Mouse (Mus musculus) neural tube, embryonic 13.5 days (tissue): ENCODE measurements around the gene Tub. TPM values are rescaled to one million over a fixed set of nuclear protein-coding genes. Genes with fewer than 3 reads are reported as not detected.

Experiments used
- ATAC-seq: fragments of 200-750 bp; cut with Nextera tagmentation; 2 replicates; pipeline ENCODE4 v1.8.0; 2017; ENCODE audit warnings: low read depth, mild to moderate bottlenecking, moderate TSS enrichment, moderate library complexity
- H3K27ac ChIP-seq: fragments of 300-500 bp; sonication (generic); replicated peaks from 2 replicates; pipeline ENCODE4 v1.5.1; 2015; ENCODE audit warnings: moderate library complexity, mild to moderate bottlenecking, inconsistent platforms
- H3K27me3 ChIP-seq: fragments of 300-500 bp; sonication (generic); 2 replicates; pipeline ENCODE4 v1.6.1; 2015; ENCODE audit warnings: mild to moderate bottlenecking, inconsistent platforms
- H3K36me3 ChIP-seq: fragments of 300-500 bp; sonication (generic); 2 replicates; pipeline ENCODE4 v1.6.1; 2015; ENCODE audit warnings: mild to moderate bottlenecking, inconsistent platforms
- H3K4me1 ChIP-seq: fragments of 300-500 bp; sonication (generic); replicated peaks from 2 replicates; pipeline ENCODE4 v1.6.1; 2015; ENCODE audit warnings: inconsistent platforms
- H3K4me2 ChIP-seq: fragments of 300-500 bp; sonication (generic); 2 replicates; pipeline ENCODE4 v1.6.1; 2015; ENCODE audit warnings: inconsistent platforms, mild to moderate bottlenecking, moderate library complexity
- H3K4me3 ChIP-seq: fragments of 300-500 bp; sonication (generic); 2 replicates; pipeline ENCODE4 v1.5.1; 2015; ENCODE audit warnings: mild to moderate bottlenecking, inconsistent platforms
- H3K9ac ChIP-seq: fragments of 300-500 bp; sonication (generic); 2 replicates; pipeline ENCODE4 v1.6.1; 2015; ENCODE audit warnings: moderate library complexity, mild to moderate bottlenecking, inconsistent platforms
- H3K9me3 ChIP-seq: fragments of 300-500 bp; sonication (generic); 2 replicates; pipeline ENCODE4 v1.6.1; 2016; ENCODE audit warnings: inconsistent platforms
- WGBS: fragments of 180-500 bp; shearing (Covaris S2); methylation state at CpG from one replicate; pipeline ENCODE4 v1.1.7; 2015; 5-methylcytosine and 5-hydroxymethylcytosine counted together
- polyA plus RNA-seq: library from polyadenylated mRNA; unstranded; fragments of >200 nt; fragmentation: Nextera tagmentation; extraction: Ambion mirVana; gene quantifications from 2 replicates; pipeline ENCODE4 v1.2.1, GENCODE M21; 2015

Tub gene
- polyA plus RNA-seq, 1 experiment from 2014 or later, result 39.3 TPM

DNA sequence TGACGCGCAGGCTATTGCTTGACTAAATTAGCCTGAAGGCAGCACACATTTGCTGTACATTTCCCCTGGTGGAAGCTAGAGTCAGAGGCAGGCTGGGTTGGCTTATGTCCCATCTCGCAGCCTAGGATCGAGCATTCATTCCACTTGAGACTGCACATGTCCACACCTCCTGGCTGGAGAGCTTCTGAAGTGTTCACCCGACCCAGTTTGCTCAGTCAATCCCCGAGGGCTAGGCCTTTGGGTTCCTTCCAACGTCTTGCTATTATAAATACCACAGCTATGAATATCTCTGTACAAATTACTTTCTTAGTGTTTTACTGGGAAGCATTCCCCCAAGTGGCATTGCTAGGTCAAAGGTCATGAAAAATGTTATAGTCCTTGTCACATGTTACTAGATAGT lies 43.1 kb downstream of the Tub start:
- WGBS, result 74% methylated on average over 7 of the region's 7 CpGs
- H3K4me3 ChIP-seq, result no peak overlapping the region
- no peaks in the 10 kb centered on the region for H3K27me3 ChIP-seq
- H3K9me3 ChIP-seq, result no peaks in the 10 kb centered on the region
- no peak overlapping the region for H3K4me2 ChIP-seq
- H3K36me3 ChIP-seq, result no peaks in the 10 kb centered on the region
- no peak for ATAC-seq
- no peak overlapping the region for H3K9ac ChIP-seq
- H3K27ac ChIP-seq, result no peak overlapping the region
- H3K4me1 ChIP-seq, result no peaks in the 10 kb centered on the region

GRCm38 (mm10) chr7:108993881-108994291 lies 43.7 kb downstream of the Tub start:
- Histone ChIP-seq H3K36me3 (no peaks in the 10 kb centered on the region), H3K4me3 (no peak overlapping the region), H3K9me3 (no peaks in the 10 kb centered on the region), H3K9ac (no peak overlapping the region), H3K27ac (no peak overlapping the region), H3K27me3 (no peaks in the 10 kb centered on the region), H3K4me2 (no peak overlapping the region), H3K4me1 (no peaks in the 10 kb centered on the region)
- no peak for ATAC-seq
- WGBS, result 82% methylated on average over 3 of the region's 3 CpGs

DNA sequence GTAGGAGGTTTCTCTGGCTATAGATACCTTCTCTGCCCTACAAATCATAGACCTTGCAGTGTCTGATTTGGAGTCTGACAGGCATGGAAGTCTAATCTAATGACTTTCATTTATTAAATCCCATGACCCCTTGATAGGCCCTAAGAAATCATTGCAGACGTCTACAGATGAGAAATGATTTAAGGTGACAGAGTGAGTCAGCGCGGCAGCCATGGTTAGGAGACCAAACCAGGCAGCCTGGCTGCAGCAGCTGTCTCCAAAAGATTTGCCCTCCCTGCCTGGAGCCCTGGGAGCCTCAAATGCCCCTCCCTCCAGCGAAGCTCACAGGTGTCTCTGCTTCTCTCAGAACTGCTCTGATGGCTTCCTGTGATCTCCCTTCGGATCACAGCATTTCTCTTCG lies 46.0 kb downstream of the Tub start:
- no peak overlapping the region for H3K4me2 ChIP-seq
- no peak overlapping the region for H3K9ac ChIP-seq
- no peak for ATAC-seq
- no peaks in the 10 kb centered on the region for H3K36me3 ChIP-seq
- H3K27me3 ChIP-seq, result no peaks in the 10 kb centered on the region
- H3K9me3 ChIP-seq, result no peaks in the 10 kb centered on the region
- 59% methylated on average over 6 of the region's 6 CpGs for WGBS
- H3K4me3 ChIP-seq, result no peak overlapping the region
- no peaks in the 10 kb centered on the region for H3K4me1 ChIP-seq
- H3K27ac ChIP-seq, result no peak overlapping the region

DNA sequence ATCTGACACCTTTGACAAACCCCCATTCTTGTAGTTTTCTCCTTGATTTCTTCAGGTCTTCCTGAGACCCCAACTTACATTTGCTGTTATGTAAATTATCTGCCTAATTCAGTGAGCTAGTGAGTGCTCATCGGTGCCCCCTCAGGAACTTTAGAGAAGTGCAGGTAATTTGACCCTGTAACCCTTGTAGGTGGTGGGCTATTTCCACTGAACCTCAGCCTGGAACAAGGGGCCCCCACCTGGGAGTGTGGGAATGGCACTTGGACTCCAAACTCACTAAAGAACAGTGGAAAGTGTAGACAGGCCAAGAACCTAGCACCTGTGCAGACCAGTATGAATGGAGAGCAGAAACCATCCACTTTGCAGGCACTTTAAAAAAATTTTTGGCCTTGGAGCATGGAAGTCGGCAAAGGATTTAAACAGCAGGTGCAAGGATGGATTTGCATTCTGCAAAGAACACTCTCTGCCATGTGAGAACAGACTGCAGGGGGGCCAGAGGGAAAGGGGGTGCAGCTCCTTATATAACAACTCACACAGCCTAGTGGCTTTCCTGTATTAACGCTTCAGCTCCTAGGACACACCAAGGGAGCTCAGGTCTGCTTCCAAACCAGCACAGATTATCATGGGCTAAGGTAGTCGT lies 50.3 kb downstream of the Tub start:
- no peaks in the 10 kb centered on the region for H3K9me3 ChIP-seq
- H3K27me3 ChIP-seq, result no peaks in the 10 kb centered on the region
- no peak overlapping the region for H3K4me2 ChIP-seq
- no peaks in the 10 kb centered on the region for H3K36me3 ChIP-seq
- H3K4me1 ChIP-seq, result no peaks in the 10 kb centered on the region
- H3K27ac ChIP-seq, result no peak overlapping the region
- H3K4me3 ChIP-seq, result no peak overlapping the region
- no peak overlapping the region for H3K9ac ChIP-seq
- ATAC-seq, result no peak
- 52% methylated on average over 4 of the region's 4 CpGs for WGBS

DNA sequence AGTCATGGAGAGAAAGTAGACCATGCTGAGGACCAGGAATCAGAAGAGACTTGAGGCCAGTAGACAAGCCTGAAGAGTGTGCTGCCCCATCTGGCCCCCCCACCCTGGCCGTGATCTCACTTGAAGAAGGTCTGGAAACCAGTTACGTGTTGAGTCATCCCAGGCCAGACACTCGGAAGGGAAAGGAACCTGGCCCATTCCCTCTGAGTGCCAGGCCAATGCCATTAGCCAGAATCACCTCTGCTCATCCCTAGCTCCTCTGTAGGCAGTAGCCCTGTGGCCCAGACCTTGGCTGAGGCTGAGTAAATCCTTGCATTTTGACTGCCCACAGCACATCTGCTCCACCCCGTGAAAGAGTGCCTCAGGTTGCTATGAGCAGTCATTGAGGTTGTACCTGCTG lies 51.8 kb downstream of the Tub start:
- Histone ChIP-seq H3K4me1 (no peaks in the 10 kb centered on the region), H3K36me3 (no peaks in the 10 kb centered on the region), H3K4me3 (no peak overlapping the region), H3K4me2 (no peak overlapping the region), H3K9ac (no peak overlapping the region), H3K27me3 (no peaks in the 10 kb centered on the region), H3K27ac (no peak overlapping the region), H3K9me3 (no peaks in the 10 kb centered on the region)
- WGBS, result 85% methylated on average over 4 of the region's 4 CpGs
- no peak for ATAC-seq

GRCm38 (mm10) chr7:109003653-109004052 lies 53.5 kb downstream of the Tub start:
- Histone ChIP-seq H3K36me3 (no peaks in the 10 kb centered on the region), H3K9me3 (no peaks in the 10 kb centered on the region), H3K4me3 (no peak overlapping the region), H3K27ac (no peak overlapping the region), H3K4me2 (no peak overlapping the region), H3K27me3 (no peaks in the 10 kb centered on the region; the same call in 1 of the 2 replicates), H3K9ac (no peak overlapping the region), H3K4me1 (no peaks in the 10 kb centered on the region)
- no peak for ATAC-seq
- 42% methylated on average over 3 of the region's 3 CpGs for WGBS

- Histone ChIP-seq H3K9me3 (no peaks in the 10 kb centered on the region), H3K4me2 (no peak overlapping the region), H3K36me3 (no peaks in the 10 kb centered on the region), H3K4me1 (peaks cover 40% of the 10 kb centered on the region), H3K27ac (no peak overlapping the region), H3K27me3 (peaks cover 8% of the 10 kb centered on the region), H3K9ac (no peak overlapping the region), H3K4me3 (no peak overlapping the region)
- ATAC-seq, result no peak
- 91% methylated on average over 1 of the region's 1 CpGs for WGBS
Measured at GRCm38 (mm10) chr7:109009260-109009659, 59.1 kb downstream of the Tub start.

GRCm38 (mm10) chr7:109010720-109011595 lies 60.8 kb downstream of the Tub start:
- Histone ChIP-seq H3K4me3 (peak overlapping the region; percentile 76), H3K9ac (peak overlapping the region; percentile 91), H3K9me3 (no peaks in the 10 kb centered on the region), H3K4me1 (peaks cover 57% of the 10 kb centered on the region), H3K27me3 (peaks cover 8% of the 10 kb centered on the region), H3K36me3 (no peaks in the 10 kb centered on the region), H3K27ac (peak overlapping the region; percentile 89), H3K4me2 (peak overlapping the region; percentile 68)
- WGBS, result 1% methylated on average over 50 of the region's 82 CpGs
- peak; percentile 77 for ATAC-seq

DNA sequence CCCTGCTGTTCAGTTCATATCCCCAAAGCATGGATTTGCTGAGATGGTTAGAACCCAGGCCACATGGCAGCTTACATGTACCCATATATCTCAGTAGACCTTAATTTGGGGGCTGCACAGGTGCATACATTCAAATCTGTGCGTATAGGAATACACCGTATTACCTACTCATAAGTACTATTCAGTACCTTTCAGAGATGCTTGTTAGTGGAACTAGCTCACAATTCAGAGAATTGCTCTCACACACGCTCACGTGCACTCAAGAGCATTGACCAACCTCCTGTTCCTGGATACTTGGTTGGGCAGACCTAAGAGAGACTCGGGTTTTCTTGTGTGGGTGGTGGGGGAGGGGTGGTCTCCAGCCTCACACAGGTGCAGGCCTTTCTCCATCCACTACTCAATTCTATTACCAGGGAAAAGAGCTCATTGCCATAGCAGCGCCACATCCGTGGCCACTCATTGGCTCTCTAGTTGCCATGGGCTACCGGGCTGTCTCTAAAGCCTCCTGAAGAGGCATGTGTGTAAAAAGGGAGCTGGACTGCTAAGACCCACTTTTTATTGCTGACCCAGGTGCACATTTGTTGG lies 61.5 kb downstream of the Tub start:
- H3K4me2 ChIP-seq, result peak overlapping the region; percentile 68
- peak overlapping the region; percentile 89 for H3K27ac ChIP-seq
- WGBS, result 25% methylated on average over 8 of the region's 8 CpGs
- peaks cover 64% of the 10 kb centered on the region for H3K4me1 ChIP-seq
- no peaks in the 10 kb centered on the region for H3K36me3 ChIP-seq
- peak overlapping the region; percentile 91 for H3K9ac ChIP-seq
- H3K27me3 ChIP-seq, result peaks cover 8% of the 10 kb centered on the region
- H3K4me3 ChIP-seq, result peak overlapping the region; percentile 76
- peak; percentile 66 for ATAC-seq
- no peaks in the 10 kb centered on the region for H3K9me3 ChIP-seq

- Histone ChIP-seq H3K4me3 (peak overlapping the region; percentile 76), H3K4me2 (peak overlapping the region; percentile 68), H3K27ac (peak overlapping the region; percentile 89), H3K36me3 (no peaks in the 10 kb centered on the region), H3K27me3 (peaks cover 8% of the 10 kb centered on the region), H3K9ac (peak overlapping the region; percentile 91), H3K4me1 (peaks cover 73% of the 10 kb centered on the region), H3K9me3 (no peaks in the 10 kb centered on the region)
- no peak for ATAC-seq
- 83% methylated on average over 1 of the region's 1 CpGs for WGBS
Measured at GRCm38 (mm10) chr7:109012575-109012974, 62.4 kb downstream of the Tub start.

GRCm38 (mm10) chr7:109012998-109013625 lies 63.0 kb downstream of the Tub start:
- H3K4me3 ChIP-seq, result peak overlapping the region; percentile 76
- H3K9ac ChIP-seq, result peak overlapping the region; percentile 91
- 43% methylated on average over 4 of the region's 4 CpGs for WGBS
- H3K27me3 ChIP-seq, result peaks cover 8% of the 10 kb centered on the region
- no peaks in the 10 kb centered on the region for H3K9me3 ChIP-seq
- peak overlapping the region; percentile 89 for H3K27ac ChIP-seq
- H3K4me1 ChIP-seq, result peaks cover 78% of the 10 kb centered on the region
- ATAC-seq, result no peak
- H3K4me2 ChIP-seq, result peak overlapping the region; percentile 68
- H3K36me3 ChIP-seq, result no peaks in the 10 kb centered on the region

DNA sequence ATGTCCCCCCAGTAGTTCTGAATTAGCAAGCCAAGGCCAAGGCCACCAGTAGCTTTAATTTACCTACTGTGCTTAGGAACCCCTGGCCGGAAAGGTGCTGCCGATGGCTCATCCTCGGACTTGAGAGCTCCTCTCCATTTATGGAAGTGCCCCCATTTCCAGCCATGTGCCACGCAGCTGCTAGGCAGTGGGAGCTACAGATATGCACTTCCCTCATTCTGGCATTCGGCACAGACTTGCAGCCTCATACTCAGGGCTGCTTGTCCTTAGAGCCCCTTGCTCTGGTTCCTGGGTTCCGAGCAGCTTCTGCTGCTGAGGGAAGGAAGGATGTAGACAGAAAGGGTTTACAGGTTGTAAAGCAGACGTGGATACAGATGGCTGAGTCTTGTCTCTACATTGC lies 64.7 kb downstream of the Tub start:
- 78% methylated on average over 7 of the region's 7 CpGs for WGBS
- H3K4me1 ChIP-seq, result peaks cover 79% of the 10 kb centered on the region
- H3K9me3 ChIP-seq, result no peaks in the 10 kb centered on the region
- H3K27me3 ChIP-seq, result peaks cover 5% of the 10 kb centered on the region
- H3K9ac ChIP-seq, result no peak overlapping the region
- H3K4me3 ChIP-seq, result no peak overlapping the region
- no peak for ATAC-seq
- peak overlapping the region; percentile 69 for H3K27ac ChIP-seq
- H3K36me3 ChIP-seq, result no peaks in the 10 kb centered on the region
- peak overlapping the region; percentile 1; the same call in 1 of the 2 replicates for H3K4me2 ChIP-seq
